Mouse (Mus musculus) liver, postnatal 0 days (tissue): ENCODE results near the gene Ttll1. TPM values are rescaled to one million over a fixed set of nuclear protein-coding genes. Genes with fewer than 3 reads are reported as not detected.
A peak's percentile ranks its signal among the peaks of the same experiment; 100 is the strongest.

ENCODE experiments used
- ATAC-seq: fragments of 200-750 bp; cut with Nextera tagmentation; 2 replicates; pipeline ENCODE4 v1.8.0; 2017; ENCODE audit warnings: mild to moderate bottlenecking, moderate library complexity
- DNase-seq: peaks from one replicate; pipeline ENCODE4 v3.0.0-alpha.2; 2016
- H3K27ac ChIP-seq: fragments of 300-500 bp; sonication (generic); 2 replicates; pipeline ENCODE4 v1.5.1; 2014; ENCODE audit warnings: antibody characterized with exemption, moderate library complexity, mild to moderate bottlenecking, low read depth
- H3K27me3 ChIP-seq: fragments of 300-500 bp; sonication (generic); 2 replicates; pipeline ENCODE4 v1.6.1; 2014; ENCODE audit warnings: low read length, control low read depth, mixed read lengths; ENCODE audit not compliant: insufficient read depth
- H3K36me3 ChIP-seq: fragments of 300-500 bp; sonication (generic); replicated peaks from 2 replicates; pipeline ENCODE4 v1.6.1; 2014; ENCODE audit warnings: mild to moderate bottlenecking, control low read depth, low read length, moderate library complexity, mixed read lengths; ENCODE audit not compliant: insufficient read depth
- H3K4me1 ChIP-seq: fragments of 300-500 bp; sonication (generic); 2 replicates; pipeline ENCODE4 v1.6.1; 2014; ENCODE audit warnings: antibody characterized with exemption, mild to moderate bottlenecking, control low read depth; ENCODE audit not compliant: insufficient read depth
- H3K4me2 ChIP-seq: fragments of 300-500 bp; sonication (generic); 2 replicates; pipeline ENCODE4 v1.6.1; 2014; ENCODE audit warnings: low read depth, mild to moderate bottlenecking, low read length, moderate library complexity, mixed read lengths
- H3K4me3 ChIP-seq: fragments of 300-500 bp; sonication (generic); 2 replicates; pipeline ENCODE4 v1.5.1; 2014; ENCODE audit warnings: low read depth, low read length
- H3K9ac ChIP-seq: fragments of 300-500 bp; sonication (generic); replicated peaks from 2 replicates; pipeline ENCODE4 v1.6.1; 2014; ENCODE audit warnings: mild to moderate bottlenecking, moderate library complexity
- H3K9me3 ChIP-seq: fragments of 300-500 bp; sonication (generic); 2 replicates; pipeline ENCODE4 v1.6.1; 2016; ENCODE audit warnings: mild to moderate bottlenecking, control low read depth, low read length, mixed read lengths
- CTCF ChIP-seq: sonication (generic); IDR thresholded peaks from 2 replicates; pipeline ENCODE4 v1.5.1; 2016; ENCODE audit warnings: antibody characterized with exemption, low read depth
- EP300 ChIP-seq: IDR thresholded peaks from 2 replicates; pipeline ENCODE4 v1.6.1; 2016; ENCODE audit warnings: antibody characterized with exemption, low read depth, mild to moderate bottlenecking
- WGBS: fragments of 180-500 bp; shearing (Covaris S2); extraction: QIAGEN DNeasy Blood & Tissue Kit; methylation state at CpG from one replicate; pipeline ENCODE4 v1.1.7; 2014; ENCODE audit not compliant: insufficient replicate concordance; 5-methylcytosine and 5-hydroxymethylcytosine counted together
- polyA plus RNA-seq: library from polyadenylated mRNA; unstranded; fragments of >200 nt; fragmentation: Nextera tagmentation; extraction: Ambion mirVana; gene quantifications from 2 replicates; pipeline ENCODE4 v1.2.1, GENCODE M21; 2015

Gene Ttll1
- polyA plus RNA-seq = 2.7 and 3.2 TPM in 2 replicates

- TF ChIP-seq CTCF (no peak), EP300 (no peak)
- H3K36me3 ChIP-seq = no peaks in the 10 kb centered on the region
- peaks cover 10% of the 10 kb centered on the region for H3K4me1 ChIP-seq
- 9% methylated on average over 41 of the region's 41 CpGs for WGBS
- H3K9me3 ChIP-seq = no peaks in the 10 kb centered on the region
- H3K27ac ChIP-seq = peak within 1 kb of the TSS; percentile 30; the same call in 1 of the 2 replicates
- peak within 1 kb of the TSS; percentile 53 for H3K9ac ChIP-seq
- peak; percentile 96 for DNase-seq
- no peaks in the 10 kb centered on the region for H3K27me3 ChIP-seq
- H3K4me3 ChIP-seq = peak within 1 kb of the TSS; percentile 56
- peak; percentile 99 for ATAC-seq
- peak within 1 kb of the TSS; percentile 91 for H3K4me2 ChIP-seq
These were observed at the start of gene Ttll1 for GRCm38 (mm10) chr15:83510805-83511405. Gene Ttll1 (minus strand): TSS chr15:83510893.

DNA sequence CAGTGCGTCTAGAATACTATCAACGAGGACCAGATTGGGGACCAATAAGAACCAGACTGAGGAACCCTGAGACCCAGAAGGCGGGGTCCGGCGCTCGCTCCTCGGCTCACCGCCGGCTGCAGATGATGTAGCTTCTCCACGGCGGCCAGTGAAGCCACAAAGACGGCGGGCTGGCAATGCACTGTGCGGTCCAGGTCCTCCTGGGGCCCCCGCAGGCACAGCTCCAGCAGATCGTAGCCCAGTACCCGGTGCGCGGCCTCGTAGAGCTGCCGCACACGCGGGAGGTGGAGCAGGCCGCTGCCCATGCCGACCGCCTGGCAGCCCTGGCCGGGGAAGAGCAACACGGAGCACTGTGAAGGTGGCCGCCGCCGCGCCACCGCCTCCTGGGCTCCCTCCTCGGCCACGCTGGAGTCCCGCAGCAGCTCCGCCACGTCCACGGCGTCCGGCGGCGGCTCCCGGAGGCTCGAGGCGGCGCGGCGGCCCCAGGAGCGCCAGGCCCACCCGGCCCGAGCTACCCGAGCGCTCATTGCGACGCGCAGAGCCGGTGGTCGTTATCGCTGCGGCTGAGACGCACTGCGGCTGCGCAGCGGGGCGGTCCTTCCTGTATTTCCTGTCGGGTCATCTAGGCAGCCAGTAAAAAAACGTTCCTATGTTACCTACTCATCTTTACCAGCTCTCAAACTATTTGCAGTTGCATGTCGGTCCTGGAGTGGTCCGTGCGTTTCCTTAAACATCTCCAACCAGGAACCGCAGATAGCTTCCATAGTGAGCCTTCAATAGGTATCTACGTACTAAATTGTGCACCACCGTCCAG, 44.7 kb upstream of the Ttll1 start:
- Histone ChIP-seq H3K9ac (peak overlapping the region; percentile 92), H3K4me1 (peaks cover 11% of the 10 kb centered on the region), H3K4me3 (peak overlapping the region; percentile 85), H3K27me3 (no peaks in the 10 kb centered on the region), H3K4me2 (peak overlapping the region; percentile 96), H3K27ac (peak overlapping the region; percentile 89), H3K9me3 (no peaks in the 10 kb centered on the region), H3K36me3 (peaks cover 3% of the 10 kb centered on the region)
- ATAC-seq (peak; percentile 92), DNase-seq (peak; percentile 91)
- under 1% methylated on average over 61 of the region's 74 CpGs for WGBS
- TF ChIP-seq EP300 = no peak
- TF ChIP-seq CTCF = no peak

DNA sequence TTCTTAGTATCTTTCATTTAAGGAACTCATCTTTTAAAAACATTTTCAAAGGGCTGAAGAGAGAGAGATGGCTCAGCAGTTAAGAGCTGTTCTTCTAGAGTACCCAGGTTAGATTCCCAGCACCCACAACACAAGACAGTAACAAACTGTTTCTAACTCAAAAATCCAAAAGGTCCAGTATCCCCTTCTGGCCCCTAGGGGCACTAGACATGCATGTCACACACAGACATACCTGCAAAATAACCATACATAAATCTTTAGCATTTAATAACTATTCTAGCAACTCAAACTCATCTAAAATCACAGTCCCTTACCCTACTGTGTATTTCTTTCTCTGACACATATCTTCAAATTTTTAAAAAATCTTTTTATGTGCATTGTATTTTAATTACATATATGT, 43.1 kb upstream of the Ttll1 start:
- ATAC-seq = no peak
- no peak for DNase-seq
- TF ChIP-seq CTCF (peak; percentile 61), EP300 (no peak)

GRCm38 (mm10) chr15:83550137-83550536, 39.4 kb upstream of the Ttll1 start:
- Histone ChIP-seq H3K4me1 (peaks cover 6% of the 10 kb centered on the region), H3K27me3 (no peaks in the 10 kb centered on the region), H3K9ac (no peak overlapping the region), H3K9me3 (no peaks in the 10 kb centered on the region), H3K4me2 (no peak overlapping the region), H3K36me3 (peaks cover 31% of the 10 kb centered on the region), H3K4me3 (no peak overlapping the region), H3K27ac (no peak overlapping the region)
- no peak for TF ChIP-seq CTCF
- TF ChIP-seq EP300 = no peak
- DNase-seq = no peak
- ATAC-seq = no peak
- 78% methylated on average over 2 of the region's 2 CpGs for WGBS

More for the DNA sequence above, 43.1 kb upstream of the Ttll1 start:
- Histone ChIP-seq H3K27me3 (no peaks in the 10 kb centered on the region), H3K36me3 (peaks cover 7% of the 10 kb centered on the region), H3K4me3 (no peak overlapping the region), H3K9me3 (no peaks in the 10 kb centered on the region), H3K27ac (no peak overlapping the region), H3K9ac (no peak overlapping the region), H3K4me2 (no peak overlapping the region), H3K4me1 (peaks cover 11% of the 10 kb centered on the region)

- Histone ChIP-seq H3K9ac (no peak overlapping the region), H3K27me3 (no peaks in the 10 kb centered on the region), H3K9me3 (no peaks in the 10 kb centered on the region), H3K4me3 (no peak overlapping the region), H3K36me3 (peaks cover 30% of the 10 kb centered on the region), H3K4me2 (no peak overlapping the region), H3K27ac (no peak overlapping the region), H3K4me1 (no peaks in the 10 kb centered on the region)
- no peak for DNase-seq
- 86% methylated on average over 8 of the region's 8 CpGs for WGBS
- no peak for TF ChIP-seq CTCF
- TF ChIP-seq EP300 = no peak
- ATAC-seq = no peak
These were observed 36.5 kb upstream of the Ttll1 start for GRCm38 (mm10) chr15:83547144-83547543.

DNA sequence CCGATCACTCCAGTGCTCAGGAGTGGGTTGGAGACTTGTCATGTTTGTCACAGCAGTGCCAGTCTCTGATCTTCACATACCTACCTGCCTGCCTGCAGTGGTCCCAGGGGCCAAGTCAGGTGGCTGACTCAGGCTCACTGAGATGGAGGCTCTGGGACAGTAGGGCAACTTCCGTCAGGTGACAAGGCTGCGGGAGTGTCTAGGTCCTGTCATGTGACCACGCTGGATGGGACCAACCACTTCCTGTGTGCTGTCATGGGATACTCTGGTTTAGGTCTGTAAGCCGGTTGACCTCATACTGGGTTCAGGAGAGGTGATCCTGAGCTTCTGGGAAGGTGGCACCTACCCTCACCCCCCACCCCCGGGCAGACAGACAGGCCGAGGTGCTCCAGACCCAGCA, 35.3 kb upstream of the Ttll1 start:
- Histone ChIP-seq H3K27me3 (no peaks in the 10 kb centered on the region), H3K4me1 (no peaks in the 10 kb centered on the region), H3K9me3 (no peaks in the 10 kb centered on the region), H3K4me2 (no peak overlapping the region), H3K36me3 (peaks cover 30% of the 10 kb centered on the region), H3K9ac (no peak overlapping the region), H3K4me3 (no peak overlapping the region), H3K27ac (no peak overlapping the region)
- ATAC-seq (0 out of 2 replicates have a peak, but pooled peaks have one; percentile 13), DNase-seq (no peak)
- WGBS = 90% methylated on average over 7 of the region's 7 CpGs
- no peak for TF ChIP-seq CTCF
- no peak for TF ChIP-seq EP300
